Mouse (Mus musculus): ENCODE measurements at regions not wholly inside any gene's neighbourhood (a gene's known extent, or its start where the extent isn't known, plus 50 kb on each side); places are given as distances from the start of the nearest gene placed in this dataset.
A peak's percentile ranks its signal among the peaks of the same experiment; 100 is the strongest.

- ATAC-seq (replicated peaks; ENCODE audit: poor library complexity), result no peak
Measured at GRCm38 (mm10) chr13:101824962-101825361, 56.9 kb upstream of the Pik3r1 start.

- no peak for ATAC-seq (replicated peaks; ENCODE audit: poor library complexity)
Measured at GRCm38 (mm10) chr13:101831872-101832629, 64.0 kb upstream of the Pik3r1 start.

GRCm38 (mm10) chr13:101834546-101834945, 66.5 kb upstream of the Pik3r1 start:
- no peak for ATAC-seq (replicated peaks; ENCODE audit: poor library complexity)

- ATAC-seq (replicated peaks; ENCODE audit: poor library complexity), result no peak
Measured at GRCm38 (mm10) chr13:101836992-101837391, 69.0 kb upstream of the Pik3r1 start.

GRCm38 (mm10) chr13:101844461-101845440, 76.7 kb upstream of the Pik3r1 start:
- no peak for ATAC-seq (replicated peaks; ENCODE audit: poor library complexity)

GRCm38 (mm10) chr13:101846016-101846415, 78.0 kb upstream of the Pik3r1 start:
- ATAC-seq (replicated peaks; ENCODE audit: poor library complexity), result no peak

- peak; percentile 33 for ATAC-seq (replicated peaks; ENCODE audit: poor library complexity)
Measured at GRCm38 (mm10) chr13:101847879-101848600, 80.0 kb upstream of the Pik3r1 start.

GRCm38 (mm10) chr13:101848601-101849147, 80.7 kb upstream of the Pik3r1 start:
- ATAC-seq (replicated peaks; ENCODE audit: poor library complexity), result no peak

GRCm38 (mm10) chr13:101849416-101849815, 81.4 kb upstream of the Pik3r1 start:
- no peak for ATAC-seq (replicated peaks; ENCODE audit: poor library complexity)

- ATAC-seq (replicated peaks; ENCODE audit: poor library complexity), result no peak; the same call in 1 of the 2 replicates
Measured at GRCm38 (mm10) chr13:101851329-101851728, 83.3 kb upstream of the Pik3r1 start.

GRCm38 (mm10) chr13:101852960-101853359, 84.9 kb upstream of the Pik3r1 start:
- ATAC-seq (replicated peaks; ENCODE audit: poor library complexity), result peak; percentile 70

GRCm38 (mm10) chr13:101855141-101855540, 87.1 kb upstream of the Pik3r1 start:
- ATAC-seq (replicated peaks; ENCODE audit: poor library complexity), result no peak

GRCm38 (mm10) chr13:101860704-101861103, 92.7 kb upstream of the Pik3r1 start:
- no peak for ATAC-seq (replicated peaks; ENCODE audit: poor library complexity)

- no peak for ATAC-seq (replicated peaks; ENCODE audit: poor library complexity)
Measured at GRCm38 (mm10) chr13:101862011-101862410, 94.0 kb upstream of the Pik3r1 start.

- no peak for ATAC-seq (replicated peaks; ENCODE audit: poor library complexity)
Measured at GRCm38 (mm10) chr13:101863015-101863414, 95.0 kb upstream of the Pik3r1 start.

- ATAC-seq (replicated peaks; ENCODE audit: poor library complexity), result peak; percentile 86
Measured at GRCm38 (mm10) chr13:101863602-101864001, 95.6 kb upstream of the Pik3r1 start.

GRCm38 (mm10) chr13:101866843-101867242, 98.8 kb upstream of the Pik3r1 start:
- peak; percentile 76 for ATAC-seq (replicated peaks; ENCODE audit: poor library complexity)

GRCm38 (mm10) chr13:101874761-101875160, 106.7 kb upstream of the Pik3r1 start:
- ATAC-seq (replicated peaks; ENCODE audit: poor library complexity), result no peak

- no peak for ATAC-seq (replicated peaks; ENCODE audit: poor library complexity)
Measured at GRCm38 (mm10) chr13:101876069-101876468, 108.1 kb upstream of the Pik3r1 start.

GRCm38 (mm10) chr13:101876601-101877000, 108.6 kb upstream of the Pik3r1 start:
- no peak for ATAC-seq (replicated peaks; ENCODE audit: poor library complexity)

- ATAC-seq (replicated peaks; ENCODE audit: poor library complexity), result no peak
Measured at GRCm38 (mm10) chr13:101878168-101878567, 110.2 kb upstream of the Pik3r1 start.

All from megakaryocyte progenitor cell, adult 5-6 weeks (primary cell).